Mouse (Mus musculus) CD8-positive naive resting alpha-beta T cell, adult 2 months (primary cell): ENCODE measurements around the gene Hectd4.
A peak's percentile ranks its signal among the peaks of the same experiment; 100 is the strongest.

Experiments used
- DNase-seq, 2 experiments: peaks; one replicate each; pipeline ENCODE4 v3.0.0; 2022; ENCODE audit warnings: low read depth in 2 of 2, low spot score in 2 of 2

The Hectd4 gene

DNA sequence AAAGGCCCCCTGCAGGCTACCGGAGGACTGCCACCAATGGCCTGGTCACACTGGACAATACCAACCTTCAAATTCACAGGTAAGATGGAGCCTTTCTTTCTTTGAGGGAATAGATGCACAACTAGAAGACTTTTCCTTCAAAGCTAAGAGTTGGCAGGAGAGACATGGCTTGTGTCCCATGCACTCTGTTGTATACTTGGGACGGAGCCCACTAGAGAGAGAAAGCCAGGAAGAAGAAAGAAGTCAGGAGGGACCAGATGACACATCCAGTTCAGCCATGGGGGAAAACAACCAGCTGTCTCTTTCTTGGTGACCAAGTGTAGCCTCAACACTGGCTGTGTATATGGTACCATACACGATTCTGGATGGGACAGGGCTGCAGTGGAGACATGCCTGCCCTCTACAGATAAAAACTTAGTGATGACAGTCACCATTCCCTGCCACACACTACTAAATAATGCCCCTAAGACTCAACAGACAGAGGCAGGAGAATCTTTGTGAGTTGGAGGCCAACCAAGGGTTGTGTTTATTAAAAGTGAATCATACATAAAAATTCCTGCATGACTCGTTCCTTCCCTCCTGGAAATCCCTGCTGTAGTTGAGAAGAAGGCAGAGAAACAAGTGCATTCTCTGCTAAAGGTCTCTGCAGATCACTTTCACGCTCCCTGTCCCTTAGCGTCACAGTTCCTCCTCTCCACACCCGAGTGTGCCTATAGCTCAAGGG is 119.7 kb downstream of the Hectd4 start:
- DNase-seq, result no peak

DNA sequence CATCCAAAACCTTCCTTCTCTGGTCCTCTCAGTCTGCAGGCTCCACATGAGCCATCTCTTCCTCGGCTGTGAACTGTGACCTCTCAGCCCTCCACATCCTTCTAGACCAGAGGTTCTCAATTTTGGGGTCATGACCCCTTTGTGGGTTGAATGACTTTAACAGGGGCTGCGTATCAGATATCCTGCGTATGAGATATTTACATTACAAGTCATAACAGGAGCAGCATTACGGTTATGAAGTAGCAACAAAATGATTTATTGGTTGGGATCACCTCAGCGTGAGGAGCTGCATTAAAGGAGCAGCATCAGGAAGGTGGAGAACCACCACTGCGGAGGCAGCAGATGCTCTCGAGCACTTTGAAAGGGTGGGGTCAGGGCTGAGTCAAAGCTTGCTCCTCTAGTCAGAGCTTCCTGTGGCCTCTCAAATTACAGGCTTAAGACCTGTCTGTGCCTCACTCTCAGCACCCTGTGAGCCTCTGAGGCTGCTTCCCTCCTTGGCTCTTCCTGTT is 121.0 kb downstream of the Hectd4 start:
- peak in 1 of 2 experiments; percentile 13 for DNase-seq

DNA sequence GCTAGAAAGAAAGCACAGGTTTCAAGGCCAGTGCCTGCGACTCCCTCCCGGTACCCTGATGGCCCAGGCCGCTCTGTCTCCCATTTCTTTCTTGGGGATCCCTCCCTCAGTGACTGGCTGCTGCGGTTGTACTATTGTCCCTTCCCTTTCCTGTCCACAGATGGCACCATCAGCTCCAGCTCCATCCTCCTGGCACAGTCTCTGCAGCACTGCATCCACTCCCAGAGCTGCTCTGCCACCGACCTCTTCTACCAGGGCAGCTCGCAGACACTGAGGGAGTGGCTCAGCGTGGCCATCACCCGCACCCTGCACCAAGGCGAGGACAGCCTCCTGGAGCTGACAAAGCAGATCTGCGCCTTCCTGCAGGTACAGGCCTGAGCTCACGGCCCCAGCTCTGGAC is 122.5 kb downstream of the Hectd4 start:
- no peak for DNase-seq

DNA sequence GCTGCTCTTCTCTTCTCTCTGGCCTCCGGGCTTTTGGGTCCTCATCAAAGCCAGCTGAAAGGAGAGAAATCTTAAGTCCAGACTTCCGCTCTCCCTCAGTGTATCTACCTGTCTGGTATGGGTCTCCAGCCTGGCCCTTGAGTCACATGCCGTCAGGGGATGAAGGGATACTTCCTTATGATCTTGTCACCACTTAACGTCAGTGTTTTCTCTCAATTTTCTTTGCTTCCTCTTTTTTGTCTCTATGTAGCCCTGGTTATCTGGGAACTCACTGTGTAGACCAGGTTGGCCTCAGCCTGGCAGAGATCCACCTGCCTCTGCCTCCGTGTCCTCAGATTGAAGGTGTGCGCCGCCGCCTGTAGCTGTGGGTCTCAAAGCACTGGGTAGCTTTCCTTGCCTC is 124.0 kb downstream of the Hectd4 start:
- DNase-seq, result no peak

DNA sequence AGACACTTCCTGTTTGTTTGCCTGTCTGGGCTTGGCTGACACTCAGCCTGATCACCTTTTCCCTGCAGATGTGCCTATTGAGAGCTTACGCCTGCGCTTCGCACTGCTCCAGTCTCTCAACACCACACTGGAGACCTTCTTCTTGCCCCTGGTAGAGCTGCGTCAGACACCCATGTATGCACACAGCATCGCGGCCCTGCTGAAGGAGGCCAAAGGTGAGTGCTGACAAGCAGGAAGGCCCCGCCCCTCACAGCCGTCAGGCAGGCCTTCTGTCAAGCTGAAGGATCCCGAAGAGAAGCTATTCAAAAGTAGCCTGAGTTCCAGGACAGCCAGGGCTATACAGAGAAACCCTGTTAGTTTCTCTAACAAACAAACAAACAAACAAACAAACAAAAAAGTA is 139.2 kb downstream of the Hectd4 start:
- no peak for DNase-seq

DNA sequence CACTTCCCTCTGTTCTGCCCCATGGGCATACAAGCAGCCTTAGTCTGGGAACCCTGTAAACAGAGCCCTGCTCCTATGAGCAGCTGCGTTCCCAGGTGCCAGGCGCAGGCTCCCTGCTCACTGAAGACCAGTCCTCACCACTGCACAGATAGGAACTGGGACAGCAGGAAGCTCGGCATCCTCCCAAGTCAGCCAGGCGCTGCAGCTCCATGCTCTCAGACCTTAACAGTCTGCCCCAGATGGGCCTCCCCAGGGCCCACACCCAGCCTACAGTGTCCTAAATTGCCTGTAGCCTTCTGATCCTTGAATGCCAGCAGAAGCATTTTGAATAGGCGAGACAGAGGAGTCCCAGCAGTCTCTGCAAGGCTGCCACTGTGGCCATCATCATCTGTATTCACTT is 141.7 kb downstream of the Hectd4 start:
- DNase-seq, result no peak

DNA sequence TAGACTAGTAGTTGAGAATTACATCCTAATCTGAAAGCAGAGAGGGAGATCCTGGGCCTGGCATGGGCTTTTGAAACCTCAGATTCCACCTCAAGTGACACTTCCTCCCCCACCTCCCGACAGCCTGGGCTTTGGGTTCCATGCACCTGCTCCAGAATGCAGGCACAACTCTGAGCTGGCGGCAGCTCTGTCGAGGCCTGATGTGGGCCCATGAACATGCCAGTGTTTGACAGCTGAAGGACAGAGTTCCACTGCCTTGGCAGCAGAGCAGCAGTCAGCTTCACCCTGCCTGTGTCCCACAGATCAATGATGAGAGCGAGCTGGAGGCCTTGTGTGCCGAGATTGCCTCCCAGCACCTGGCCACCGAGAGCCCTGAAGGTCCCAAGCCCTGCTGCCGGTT is 143.4 kb downstream of the Hectd4 start:
- DNase-seq, result no peak

DNA sequence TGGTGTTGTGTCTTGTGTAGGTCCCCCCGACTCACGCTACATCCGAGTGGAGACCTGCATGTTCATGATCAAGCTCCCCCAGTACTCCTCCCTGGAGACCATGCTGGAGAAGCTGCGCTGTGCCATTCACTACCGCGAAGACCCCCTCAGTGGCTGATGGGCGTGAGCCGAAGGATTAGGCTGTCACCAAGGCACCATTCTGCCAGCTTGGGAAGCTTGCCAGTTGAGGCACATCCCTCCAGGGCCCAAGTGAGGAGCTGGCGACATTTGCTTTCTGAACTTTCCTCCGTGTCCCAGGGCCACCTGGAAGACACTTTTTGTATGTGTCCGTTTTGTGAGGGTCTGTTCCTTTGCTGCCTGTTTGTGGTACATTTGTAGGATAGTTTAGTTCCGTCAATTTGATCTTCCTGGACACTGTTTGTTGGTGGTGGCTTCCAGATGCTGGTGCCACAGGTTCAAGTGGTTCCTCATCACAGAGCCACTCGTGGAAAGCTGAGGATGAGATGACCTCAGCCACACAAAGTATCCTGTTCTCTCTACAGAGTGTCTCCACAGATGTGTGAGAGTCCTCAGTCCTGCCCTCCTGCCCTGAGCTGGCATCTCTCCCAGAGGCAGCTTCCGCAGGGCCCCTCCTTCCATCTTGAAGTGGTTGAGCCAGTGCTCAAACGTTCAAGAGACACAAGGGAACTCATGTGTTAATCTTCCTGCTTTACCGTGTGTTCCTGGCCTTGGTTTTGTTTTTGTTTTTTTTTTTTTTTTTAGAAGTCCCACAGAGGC is 146.6 kb downstream of the Hectd4 start:
- DNase-seq, result no peak

DNA sequence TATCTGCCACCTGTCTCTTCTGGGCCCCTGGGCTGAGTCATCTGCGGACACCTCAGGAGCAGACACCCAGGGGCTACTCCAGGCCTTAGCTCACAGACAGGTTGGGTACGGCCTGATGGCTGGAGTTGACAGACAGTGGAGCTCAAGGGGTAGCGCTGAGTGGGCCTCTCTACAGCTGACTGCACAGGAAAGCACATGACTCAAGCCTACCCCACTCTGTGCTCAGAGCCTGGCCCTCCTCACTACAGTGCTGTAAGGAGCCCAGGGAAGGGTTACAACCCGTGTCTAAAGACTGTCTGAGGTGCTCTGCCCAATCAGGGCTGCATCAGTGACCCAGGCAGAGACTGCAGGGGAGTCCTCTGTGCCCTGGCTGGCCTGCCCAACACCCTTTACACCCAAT is 147.2 kb downstream of the Hectd4 start:
- no peak for DNase-seq

DNA sequence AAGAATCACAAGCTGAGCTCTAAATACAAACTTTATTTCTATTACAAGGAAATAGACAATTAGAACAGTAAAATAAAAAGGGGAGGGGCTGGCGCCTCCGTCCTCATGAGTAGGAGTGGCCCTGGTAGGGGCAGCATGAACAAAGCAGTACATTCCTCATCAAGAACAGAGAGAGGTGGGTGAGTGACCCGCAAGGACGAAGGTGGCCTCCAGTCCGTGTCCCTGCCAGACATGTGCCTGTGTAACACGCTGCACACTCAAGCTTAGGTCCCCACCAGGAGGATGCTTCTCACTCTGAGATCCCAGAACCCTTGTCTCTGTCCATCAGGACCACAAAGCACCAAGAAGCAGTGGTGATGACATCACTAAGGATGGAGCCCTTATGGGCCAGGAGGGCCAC is 151.7 kb downstream of the Hectd4 start:
- DNase-seq, result no peak

DNA sequence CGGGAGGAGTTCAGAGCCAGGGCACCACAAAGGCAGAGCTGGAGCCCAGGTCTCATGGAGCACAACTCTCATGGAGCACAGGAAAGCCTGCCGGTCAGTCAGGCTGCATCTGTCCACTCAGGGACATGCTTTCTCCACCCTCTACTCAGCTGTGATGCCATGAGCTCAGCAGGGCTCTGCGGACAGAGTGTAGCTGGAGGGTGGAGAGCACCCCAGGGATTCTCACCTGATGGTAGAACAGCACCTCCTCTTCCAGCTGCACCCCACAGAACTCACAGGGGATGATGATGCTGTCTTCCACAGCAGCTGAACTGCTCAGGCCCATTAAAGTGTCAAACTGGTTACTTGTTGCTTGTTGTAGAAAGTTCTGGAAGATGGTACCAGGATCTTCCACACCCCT is 154.8 kb downstream of the Hectd4 start:
- no peak for DNase-seq

DNA sequence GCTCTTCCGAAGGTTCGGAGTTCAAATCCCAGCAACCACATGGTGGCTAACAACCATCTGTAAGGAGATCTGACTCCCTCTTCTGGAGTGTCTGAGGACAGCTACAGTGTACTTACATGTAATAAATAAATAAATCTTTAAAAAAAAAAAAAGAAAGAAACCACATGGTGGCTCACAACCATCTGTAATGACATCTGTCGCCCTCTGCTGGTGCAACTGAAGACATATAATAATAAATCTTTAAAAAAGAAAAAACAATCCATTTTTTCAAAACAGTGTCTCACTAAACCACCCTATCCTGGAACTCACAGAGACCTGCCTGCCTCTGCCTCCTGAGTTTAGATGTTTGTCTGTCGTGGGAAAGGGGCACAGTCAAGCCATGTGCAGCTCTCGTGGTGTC is 157.0 kb downstream of the Hectd4 start:
- peak; percentile 20 to 47 for DNase-seq

DNA sequence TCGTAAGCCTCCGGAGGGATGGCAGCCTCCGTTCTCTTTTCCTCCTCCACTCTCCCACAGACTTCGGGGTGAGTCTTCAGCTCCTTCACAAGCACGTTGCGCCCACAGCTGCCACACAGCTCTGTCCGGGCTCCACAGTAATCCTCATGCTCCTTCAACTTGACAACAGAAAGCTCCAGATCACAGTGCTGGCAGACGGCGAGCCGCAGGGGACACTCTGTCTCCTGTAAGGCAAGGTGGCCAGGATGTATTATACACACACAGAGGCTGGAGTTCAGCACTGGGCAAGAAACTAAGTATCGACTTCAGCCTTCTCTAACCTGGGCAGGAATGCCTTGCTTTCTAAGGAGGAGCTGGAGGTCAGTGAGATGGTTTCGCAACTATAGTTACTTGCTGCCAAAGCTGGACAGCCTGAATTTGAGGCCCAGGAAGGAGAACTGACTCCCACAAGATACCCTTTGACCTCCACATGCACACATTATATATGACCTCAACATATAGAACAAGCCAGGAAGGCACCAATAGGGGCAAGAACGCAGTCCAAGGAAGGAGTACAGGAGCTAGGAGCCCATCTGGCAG is 158.7 kb downstream of the Hectd4 start:
- no peak for DNase-seq

DNA sequence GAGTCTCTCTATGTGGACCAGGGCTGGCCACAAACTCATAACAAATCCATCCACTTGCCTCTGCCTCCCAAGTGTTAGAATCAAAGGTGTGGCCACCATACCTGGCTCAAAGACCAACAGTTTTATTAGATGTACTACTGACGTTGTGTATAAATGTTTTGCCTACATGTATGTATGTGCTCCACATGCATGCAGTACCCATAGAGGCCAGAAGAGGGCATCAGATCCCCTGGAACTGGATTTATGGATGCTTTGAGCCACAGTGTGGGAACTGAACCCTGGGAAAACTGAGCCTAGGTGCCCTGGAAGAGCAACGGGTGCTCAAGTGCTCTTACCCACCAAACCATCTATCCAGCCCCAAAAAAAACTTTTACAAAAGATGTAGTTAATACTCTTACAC is 160.7 kb downstream of the Hectd4 start:
- no peak for DNase-seq

DNA sequence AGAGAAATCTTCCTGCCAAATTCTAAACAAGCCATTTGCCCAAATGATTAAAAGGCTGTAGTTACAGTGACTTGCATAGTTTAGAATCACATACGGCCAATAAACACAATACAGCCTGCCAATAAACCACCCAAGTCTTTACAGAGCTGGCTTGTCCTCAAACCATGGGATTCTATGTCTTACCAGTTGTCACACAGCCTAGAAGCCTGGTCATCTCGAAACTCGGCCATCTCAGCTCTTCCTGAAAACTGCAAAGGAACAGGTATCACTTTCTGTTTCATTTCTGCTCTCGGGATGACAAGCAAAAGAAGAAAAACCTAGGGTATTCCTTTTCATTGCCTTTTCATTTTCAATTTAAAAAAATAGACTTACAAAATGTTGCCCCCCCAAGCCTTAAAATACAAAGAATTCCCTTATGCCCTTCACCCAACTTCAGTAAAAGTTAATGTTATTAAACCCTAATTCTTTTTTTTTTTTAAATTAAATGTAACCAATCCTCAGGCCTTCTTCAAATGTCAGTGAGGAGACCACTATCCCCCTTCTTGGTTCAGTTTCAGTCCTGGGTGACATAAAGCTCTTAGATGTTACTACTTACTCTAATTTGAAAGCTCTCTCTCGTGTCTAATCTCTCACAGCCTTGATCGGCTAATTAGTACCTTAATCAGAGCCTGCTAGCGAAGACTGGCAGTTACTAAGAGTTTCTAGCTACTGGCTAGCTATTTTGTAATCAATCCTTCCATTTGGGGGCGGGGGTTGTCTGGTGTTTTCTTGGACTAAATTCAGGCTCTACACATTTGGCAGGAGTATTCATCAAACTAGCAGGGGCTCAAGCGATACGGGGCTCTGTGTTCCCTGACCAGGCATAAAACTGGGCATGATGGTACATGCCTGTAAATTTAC is 164.1 kb downstream of the Hectd4 start:
- no peak for DNase-seq

DNA sequence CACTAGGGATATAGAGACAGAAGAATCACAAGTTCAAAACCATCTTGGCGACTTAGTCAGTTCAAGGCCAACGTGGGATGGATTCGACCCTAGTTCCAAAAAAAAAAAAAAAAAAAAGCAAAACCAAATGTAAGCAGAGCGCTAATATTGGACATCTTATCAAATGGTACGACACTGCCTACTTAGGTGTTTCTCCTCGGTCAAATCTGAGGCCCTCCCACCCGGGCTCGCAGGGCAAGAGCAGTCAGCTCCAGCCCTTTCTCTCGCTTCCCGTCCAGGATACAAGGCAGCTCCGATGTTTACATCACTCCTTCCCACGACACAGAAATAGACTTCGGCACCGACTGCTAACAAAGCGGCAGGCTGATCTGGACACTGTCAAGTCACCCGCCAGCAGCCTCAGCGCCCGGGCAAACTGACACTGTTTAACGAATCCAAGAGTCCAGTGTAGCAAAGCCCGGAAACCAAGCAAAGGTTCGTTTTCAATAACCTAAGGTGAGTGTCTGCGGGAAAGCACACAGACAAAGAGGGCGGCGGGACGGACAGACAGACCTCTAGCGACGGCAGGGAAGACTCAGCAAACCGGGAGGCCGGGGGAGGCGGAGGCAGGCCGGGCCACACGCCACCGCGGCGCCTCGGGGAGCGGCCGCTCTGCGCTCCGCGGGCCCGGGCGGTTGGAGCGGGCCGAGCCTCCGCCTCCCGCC is 164.9 kb downstream of the Hectd4 start:
- peak in 1 of 2 experiments; percentile 33 for DNase-seq

DNA sequence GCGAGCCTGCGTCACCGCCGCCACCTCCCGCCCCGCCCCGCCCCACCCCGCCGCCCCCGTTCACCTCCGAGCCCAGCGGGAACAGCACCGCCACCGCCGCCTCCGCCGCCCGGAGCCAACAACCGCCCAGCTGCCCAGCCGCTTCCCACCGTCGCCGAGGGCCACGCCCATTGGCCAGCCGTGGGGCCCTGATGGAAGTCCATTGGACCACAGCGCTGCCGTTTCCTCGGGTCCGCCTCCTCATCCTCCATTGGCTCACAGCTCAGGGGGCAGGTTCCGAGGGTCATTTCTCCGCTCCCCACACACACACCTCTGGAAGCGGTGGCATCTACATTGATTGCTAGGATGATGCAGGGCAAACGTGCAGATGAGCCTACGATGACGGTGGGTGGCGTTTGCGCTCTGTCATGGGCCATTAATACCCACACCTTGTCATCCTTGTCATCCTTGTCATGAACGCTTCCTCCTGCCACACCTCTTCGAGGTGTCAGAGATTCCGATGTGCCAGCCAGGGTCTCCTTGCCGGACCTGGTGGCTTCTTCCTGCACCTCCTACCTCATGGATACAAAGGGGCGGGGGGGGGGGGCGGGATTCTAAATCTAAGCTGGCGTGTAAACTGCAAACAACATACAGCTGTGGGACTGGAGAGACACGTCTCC is 165.6 kb downstream of the Hectd4 start, which contains the start of gene Trafd1:
TSS of gene Trafd1 (minus strand) at position 172 of the 659 bp plus-strand sequence.
- DNase-seq, result peak; percentile 76 to 79

DNA sequence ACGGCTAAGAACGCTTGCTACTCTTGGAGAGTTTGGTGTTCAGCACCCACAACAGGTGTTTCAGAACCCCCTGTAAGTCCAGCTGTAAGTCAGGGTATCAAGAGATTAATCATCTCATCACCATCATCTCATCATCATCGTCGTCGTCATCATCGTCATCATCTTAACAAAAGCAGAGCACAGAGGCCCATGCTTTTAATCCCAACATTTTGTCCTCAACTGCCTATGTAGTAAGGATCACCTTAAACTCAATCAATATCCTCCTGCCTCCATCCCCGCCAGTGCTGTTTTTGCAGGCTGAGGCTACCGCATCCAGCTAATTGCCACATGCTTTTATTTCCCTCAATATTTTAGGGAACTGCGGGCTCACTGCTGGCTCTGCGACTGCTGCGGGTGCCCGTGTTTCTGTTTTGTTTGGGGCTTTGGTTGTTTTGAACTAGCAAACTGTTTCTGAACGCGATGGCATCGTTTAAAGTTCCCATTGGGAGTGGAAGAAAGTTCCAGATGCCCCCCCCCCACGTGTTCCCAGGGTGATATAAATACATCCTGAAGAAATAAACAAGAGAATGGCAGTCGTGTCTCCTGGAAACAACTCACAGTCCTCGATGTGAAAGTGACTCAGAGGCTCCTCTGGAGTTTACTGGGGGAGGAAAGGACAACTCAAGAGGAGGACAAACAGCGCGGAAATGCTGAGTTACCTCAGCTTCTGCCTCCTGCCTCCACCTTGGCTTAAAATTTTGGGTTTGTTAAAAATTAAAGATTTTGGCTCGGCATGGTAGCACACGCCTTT is 166.3 kb downstream of the Hectd4 start:
- no peak for DNase-seq

DNA sequence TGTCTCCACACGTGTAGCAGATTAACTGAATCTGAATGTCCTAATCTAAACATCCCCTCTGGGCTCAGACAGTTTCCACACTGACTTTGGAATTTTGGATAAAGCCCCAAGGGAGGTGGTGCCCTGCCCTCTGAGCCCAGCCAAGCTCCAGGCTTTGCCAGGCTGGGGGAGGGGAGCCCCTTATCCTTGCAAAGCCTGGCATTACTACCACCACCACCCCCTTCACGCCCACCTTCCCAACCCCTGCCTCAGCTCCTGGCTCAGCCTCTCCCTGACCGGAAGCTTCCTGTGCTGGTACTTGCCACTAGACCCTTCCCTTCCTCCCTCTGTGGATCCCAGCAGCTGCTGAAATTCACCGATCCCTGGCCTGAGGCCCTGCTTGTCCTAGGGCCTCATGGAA is 167.1 kb downstream of the Hectd4 start:
- DNase-seq, result no peak
